Mouse (Mus musculus): ENCODE measurements around the gene Cma1. TPM values are rescaled to one million over a fixed set of nuclear protein-coding genes. Genes with fewer than 3 reads are reported as not detected.
A peak's percentile ranks its signal among the peaks of the same experiment; 100 is the strongest.
"Not testable (repeated sequence)": the region's sequence is repeated elsewhere in the genome, so short reads cannot be mapped to it uniquely, and the experiment has no call there.

Gene Cma1
- polyA plus RNA-seq (2015; fragmentation: Nextera tagmentation; extraction: Ambion mirVana) = 7.6 and 10.4 TPM in 2 replicates

GRCm38 (mm10) chr14:55944575-55944974 lies at the start of gene Cma1:
Gene Cma1 (minus strand): TSS chr14:55944675.
- Histone ChIP-seq H3K4me1 (ENCODE audit: insufficient read depth, low read depth, low read length) (no peaks in the 10 kb centered on the region), H3K4me3 (ENCODE audit: low read depth, low read length) (no peak within 1 kb of the TSS), H3K4me2 (replicated peaks; ENCODE audit: low read depth, low read length) (no peak within 1 kb of the TSS), H3K9me3 (ENCODE audit: low read length) (no peaks in the 10 kb centered on the region), H3K9ac (replicated peaks; ENCODE audit: low read depth) (no peak within 1 kb of the TSS), H3K27me3 (replicated peaks; ENCODE audit: insufficient read depth, low read length) (no peaks in the 10 kb centered on the region), H3K27ac (ENCODE audit: low read length) (no peak within 1 kb of the TSS), H3K36me3 (ENCODE audit: insufficient read depth, low read length) (no peaks in the 10 kb centered on the region)
- WGBS = 67% methylated on average over 4 of the region's 4 CpGs
- no peak for DNase-seq (ENCODE audit: low spot score)
- TF ChIP-seq EP300 (IDR thresholded peaks at IDR 0.05) (no peak), CTCF (IDR thresholded peaks at IDR 0.05) (no peak)
- ATAC-seq = no peak

GRCm38 (mm10) chr14:55987464-55987863 lies 43.0 kb upstream of the Cma1 start:
- H3K4me2 ChIP-seq (replicated peaks; ENCODE audit: low read depth, low read length); H3K4me1 ChIP-seq (ENCODE audit: insufficient read depth, low read depth, low read length); H3K4me3 ChIP-seq (ENCODE audit: low read depth, low read length); H3K27ac ChIP-seq (ENCODE audit: low read length); DNase-seq (ENCODE audit: low spot score); H3K9me3 ChIP-seq (ENCODE audit: low read length); ATAC-seq; H3K36me3 ChIP-seq (ENCODE audit: insufficient read depth, low read length); H3K9ac ChIP-seq (replicated peaks; ENCODE audit: low read depth); H3K27me3 ChIP-seq (replicated peaks; ENCODE audit: insufficient read depth, low read length): not testable (repeated sequence)
- WGBS = 53% methylated on average over 1 of the region's 3 CpGs

DNA sequence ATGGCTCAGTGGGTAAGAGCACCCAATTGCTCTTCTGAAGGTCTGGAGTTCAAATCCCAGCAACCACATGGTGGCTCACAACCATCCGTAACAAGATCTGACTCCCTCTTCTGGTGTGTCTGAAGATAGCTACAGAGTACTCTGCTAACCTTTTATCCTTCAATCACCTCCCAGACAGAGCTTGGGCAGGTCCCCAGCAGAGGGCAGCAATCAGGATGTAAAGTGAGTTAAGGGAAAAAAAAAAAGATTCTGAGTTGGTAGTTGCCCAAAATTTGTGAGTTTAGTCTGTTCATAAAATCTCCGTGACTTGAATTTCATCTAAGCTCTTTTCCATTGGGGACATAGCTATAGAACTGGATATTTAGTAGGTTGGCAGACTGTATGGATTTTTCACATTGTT lies 19.4 kb upstream of the Cma1 start:
- H3K9ac ChIP-seq (replicated peaks; ENCODE audit: low read depth); H3K36me3 ChIP-seq (ENCODE audit: insufficient read depth, low read length); ATAC-seq; DNase-seq (ENCODE audit: low spot score); H3K4me3 ChIP-seq (ENCODE audit: low read depth, low read length); H3K4me2 ChIP-seq (replicated peaks; ENCODE audit: low read depth, low read length); H3K27ac ChIP-seq (ENCODE audit: low read length); H3K27me3 ChIP-seq (replicated peaks; ENCODE audit: insufficient read depth, low read length); H3K9me3 ChIP-seq (ENCODE audit: low read length); H3K4me1 ChIP-seq (ENCODE audit: insufficient read depth, low read depth, low read length): not testable (repeated sequence)
- 72% methylated on average over 2 of the region's 2 CpGs for WGBS
- peak; percentile 30; the same call in 1 of the 2 replicates for TF ChIP-seq CTCF (IDR thresholded peaks at IDR 0.05)

DNA sequence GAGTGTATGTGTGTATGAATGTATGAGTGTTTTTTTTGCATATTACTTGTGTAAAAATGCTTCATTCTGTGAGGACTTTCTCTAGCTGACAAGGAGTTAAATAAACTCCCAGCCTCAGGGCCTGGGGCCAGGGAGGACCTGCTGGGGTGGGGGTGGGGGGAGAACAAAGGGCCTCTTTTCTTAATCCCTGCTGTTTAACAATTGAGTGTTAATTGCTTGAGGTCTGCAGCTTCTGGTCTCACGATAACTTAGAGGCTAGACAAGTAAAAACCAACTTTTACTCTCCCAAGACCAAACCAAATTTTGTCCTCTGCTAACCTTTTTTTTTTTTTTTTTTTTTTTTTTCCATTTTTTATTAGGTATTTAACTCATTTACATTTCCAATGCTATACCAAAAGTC lies 18.8 kb upstream of the Cma1 start:
- H3K4me1 ChIP-seq (ENCODE audit: insufficient read depth, low read depth, low read length) = no peaks in the 10 kb centered on the region
- no peaks in the 10 kb centered on the region for H3K36me3 ChIP-seq (ENCODE audit: insufficient read depth, low read length)
- H3K9ac ChIP-seq (replicated peaks; ENCODE audit: low read depth) = no peak overlapping the region
- ATAC-seq = no peak
- no peak overlapping the region for H3K4me3 ChIP-seq (ENCODE audit: low read depth, low read length)
- no peaks in the 10 kb centered on the region for H3K9me3 ChIP-seq (ENCODE audit: low read length)
- no peak overlapping the region for H3K27ac ChIP-seq (ENCODE audit: low read length)
- TF ChIP-seq CTCF (IDR thresholded peaks at IDR 0.05) = no peak
- H3K4me2 ChIP-seq (replicated peaks; ENCODE audit: low read depth, low read length) = no peak overlapping the region
- DNase-seq (ENCODE audit: low spot score) = no peak
- WGBS = 28% methylated on average over 1 of the region's 1 CpGs
- no peaks in the 10 kb centered on the region for H3K27me3 ChIP-seq (replicated peaks; ENCODE audit: insufficient read depth, low read length)

GRCm38 (mm10) chr14:55950346-55951030 lies 6.0 kb upstream of the Cma1 start, which contains the start of gene Cma2:
Gene Cma2 (plus strand): TSS chr14:55950980.
- Histone ChIP-seq H3K4me2 (replicated peaks; ENCODE audit: low read depth, low read length) (no peak within 1 kb of the TSS), H3K27me3 (replicated peaks; ENCODE audit: insufficient read depth, low read length) (no peaks in the 10 kb centered on the region), H3K27ac (ENCODE audit: low read length) (no peak within 1 kb of the TSS), H3K9ac (replicated peaks; ENCODE audit: low read depth) (no peak within 1 kb of the TSS), H3K4me3 (ENCODE audit: low read depth, low read length) (no peak within 1 kb of the TSS), H3K36me3 (ENCODE audit: insufficient read depth, low read length) (no peaks in the 10 kb centered on the region), H3K4me1 (ENCODE audit: insufficient read depth, low read depth, low read length) (no peaks in the 10 kb centered on the region), H3K9me3 (ENCODE audit: low read length) (no peaks in the 10 kb centered on the region)
- no peak for DNase-seq (ENCODE audit: low spot score)
- no peak for ATAC-seq
- 76% methylated on average over 6 of the region's 6 CpGs for WGBS
- TF ChIP-seq CTCF (IDR thresholded peaks at IDR 0.05) (no peak), EP300 (IDR thresholded peaks at IDR 0.05) (no peak)

DNA sequence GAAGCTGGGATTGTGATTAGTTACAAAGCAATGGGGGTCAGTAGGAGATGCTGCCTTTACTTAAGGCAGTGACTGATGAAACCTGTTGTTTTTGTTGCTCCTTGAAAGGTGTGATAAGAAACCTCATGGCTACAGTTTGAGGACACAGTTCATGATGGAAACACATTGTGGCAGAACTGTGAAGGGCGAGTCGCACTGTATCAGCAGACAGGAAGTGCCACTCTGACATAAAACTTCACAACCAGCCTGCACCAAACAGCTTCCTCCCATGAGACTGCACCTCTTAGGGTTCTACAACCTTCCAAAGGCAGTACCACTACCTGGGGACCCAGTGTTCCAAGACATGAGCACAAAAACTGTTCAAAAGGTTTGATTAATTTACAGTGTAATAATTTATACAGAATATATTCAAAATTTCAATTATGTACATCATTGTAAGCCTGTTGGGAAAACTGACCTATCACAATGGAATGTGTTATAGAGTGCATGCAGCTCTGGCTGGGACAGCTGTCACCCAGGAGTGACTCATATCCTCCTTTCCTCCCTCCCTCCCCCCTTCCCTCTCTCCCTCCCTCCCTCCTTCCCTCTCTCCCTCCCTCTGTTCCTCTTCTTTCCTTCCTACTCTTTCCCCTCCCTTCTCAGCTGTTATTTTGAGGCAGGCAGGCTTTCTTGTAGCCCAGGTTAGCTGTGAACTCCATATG lies 1.9 kb upstream of the Cma1 start:
- Histone ChIP-seq H3K27ac (ENCODE audit: low read length) (no peak overlapping the region), H3K4me2 (replicated peaks; ENCODE audit: low read depth, low read length) (no peak overlapping the region), H3K27me3 (replicated peaks; ENCODE audit: insufficient read depth, low read length) (no peaks in the 10 kb centered on the region), H3K4me1 (ENCODE audit: insufficient read depth, low read depth, low read length) (no peaks in the 10 kb centered on the region), H3K36me3 (ENCODE audit: insufficient read depth, low read length) (no peaks in the 10 kb centered on the region), H3K9me3 (ENCODE audit: low read length) (no peaks in the 10 kb centered on the region), H3K4me3 (ENCODE audit: low read depth, low read length) (no peak overlapping the region), H3K9ac (replicated peaks; ENCODE audit: low read depth) (no peak overlapping the region)
- ATAC-seq (peak; percentile 92), DNase-seq (ENCODE audit: low spot score) (peak; percentile 81)
- WGBS = 23% methylated on average over 2 of the region's 2 CpGs
- no peak for TF ChIP-seq EP300 (IDR thresholded peaks at IDR 0.05)
- no peak for TF ChIP-seq CTCF (IDR thresholded peaks at IDR 0.05)
